Mouse (Mus musculus): ENCODE data around the gene Samd5. TPM values are rescaled to one million over a fixed set of nuclear protein-coding genes. Genes with fewer than 3 reads are reported as not detected.

Samd5 gene
- polyA plus RNA-seq, 1 experiment from 2014 or later, result 1.5 TPM

- Histone ChIP-seq H3K4me3 (no peak overlapping the region), H3K36me3 (no peaks in the 10 kb centered on the region), H3K27ac (no peak overlapping the region), H3K9me3 (replicated peaks) (no peaks in the 10 kb centered on the region), H3K27me3 (ENCODE audit: low read depth, poor library complexity, severe bottlenecking) (no peaks in the 10 kb centered on the region), H3K4me1 (peaks cover 2% of the 10 kb centered on the region; the same call in 1 of the 2 replicates)
- no peak for DNase-seq (ENCODE audit: low spot score)
- WGBS, result 95% methylated on average over 4 of the region's 4 CpGs
These were observed 32.9 kb downstream of the Samd5 start for GRCm38 (mm10) chr10:9642077-9642476.

GRCm38 (mm10) chr10:9640678-9641077, 34.3 kb downstream of the Samd5 start:
- DNase-seq (ENCODE audit: low spot score), result no peak
- Histone ChIP-seq H3K4me3 (no peak overlapping the region), H3K27me3 (ENCODE audit: low read depth, poor library complexity, severe bottlenecking) (no peaks in the 10 kb centered on the region), H3K27ac (no peak overlapping the region), H3K4me1 (peaks cover 2% of the 10 kb centered on the region; the same call in 1 of the 2 replicates), H3K36me3 (no peaks in the 10 kb centered on the region), H3K9me3 (replicated peaks) (no peaks in the 10 kb centered on the region)
- 79% methylated on average over 2 of the region's 2 CpGs for WGBS

- 81% methylated on average over 2 of the region's 2 CpGs for WGBS
- Histone ChIP-seq H3K4me3 (no peak overlapping the region), H3K36me3 (no peaks in the 10 kb centered on the region), H3K9me3 (replicated peaks) (no peaks in the 10 kb centered on the region), H3K4me1 (peaks cover 2% of the 10 kb centered on the region; the same call in 1 of the 2 replicates), H3K27ac (no peak overlapping the region), H3K27me3 (ENCODE audit: low read depth, poor library complexity, severe bottlenecking) (no peaks in the 10 kb centered on the region)
- no peak for DNase-seq (ENCODE audit: low spot score)
These were observed 35.0 kb downstream of the Samd5 start for GRCm38 (mm10) chr10:9640056-9640455.

- H3K27ac ChIP-seq, result no peak overlapping the region
- DNase-seq (ENCODE audit: low spot score), result no peak
- 60% methylated on average over 1 of the region's 1 CpGs for WGBS
These were observed 49.7 kb downstream of the Samd5 start for GRCm38 (mm10) chr10:9625356-9625755.

GRCm38 (mm10) chr10:9621926-9622688, 52.9 kb downstream of the Samd5 start:
- Histone ChIP-seq H3K9me3 (replicated peaks) (no peaks in the 10 kb centered on the region), H3K4me3 (no peak overlapping the region), H3K27ac (no peak overlapping the region), H3K27me3 (ENCODE audit: low read depth, poor library complexity, severe bottlenecking) (no peaks in the 10 kb centered on the region), H3K36me3 (no peaks in the 10 kb centered on the region), H3K4me1 (no peaks in the 10 kb centered on the region; the same call in 1 of the 2 replicates)
- DNase-seq (ENCODE audit: low spot score), result no peak
- 85% methylated on average over 3 of the region's 3 CpGs for WGBS

More at GRCm38 (mm10) chr10:9625356-9625755, 49.7 kb downstream of the Samd5 start:
- no peaks in the 10 kb centered on the region for H3K27me3 ChIP-seq (ENCODE audit: low read depth, poor library complexity, severe bottlenecking)
- H3K36me3 ChIP-seq, result no peaks in the 10 kb centered on the region
- no peak overlapping the region for H3K4me3 ChIP-seq
- no peaks in the 10 kb centered on the region for H3K9me3 ChIP-seq (replicated peaks)
- peaks cover 4% of the 10 kb centered on the region; the same call in 1 of the 2 replicates for H3K4me1 ChIP-seq

- Histone ChIP-seq H3K27me3 (ENCODE audit: low read depth, poor library complexity, severe bottlenecking) (no peaks in the 10 kb centered on the region), H3K4me1 (no peaks in the 10 kb centered on the region), H3K27ac (no peak overlapping the region), H3K9me3 (replicated peaks) (no peaks in the 10 kb centered on the region), H3K4me3 (no peak overlapping the region), H3K36me3 (no peaks in the 10 kb centered on the region)
- no peak for DNase-seq (ENCODE audit: low spot score)
- 48% methylated on average over 1 of the region's 1 CpGs for WGBS
These were observed 54.0 kb downstream of the Samd5 start for GRCm38 (mm10) chr10:9621055-9621454.

- Histone ChIP-seq H3K4me1 (no peaks in the 10 kb centered on the region), H3K9me3 (replicated peaks) (no peaks in the 10 kb centered on the region), H3K27ac (no peak overlapping the region), H3K27me3 (ENCODE audit: low read depth, poor library complexity, severe bottlenecking) (no peaks in the 10 kb centered on the region), H3K36me3 (no peaks in the 10 kb centered on the region), H3K4me3 (no peak overlapping the region)
- DNase-seq (ENCODE audit: low spot score), result no peak
These were observed 60.0 kb downstream of the Samd5 start for GRCm38 (mm10) chr10:9615009-9615408.

- no peak overlapping the region for H3K4me3 ChIP-seq
- no peak overlapping the region for H3K27ac ChIP-seq
- no peak for DNase-seq (ENCODE audit: low spot score)
- WGBS, result 94% methylated on average over 4 of the region's 4 CpGs
- H3K36me3 ChIP-seq, result no peaks in the 10 kb centered on the region
- H3K4me1 ChIP-seq, result no peaks in the 10 kb centered on the region
- H3K9me3 ChIP-seq (replicated peaks), result no peaks in the 10 kb centered on the region
- H3K27me3 ChIP-seq (ENCODE audit: low read depth, poor library complexity, severe bottlenecking), result no peaks in the 10 kb centered on the region
These were observed 66.2 kb downstream of the Samd5 start for GRCm38 (mm10) chr10:9608854-9609253.

- WGBS, result 91% methylated on average over 2 of the region's 2 CpGs
- Histone ChIP-seq H3K36me3 (no peaks in the 10 kb centered on the region), H3K27ac (no peak overlapping the region), H3K4me3 (no peak overlapping the region), H3K27me3 (ENCODE audit: low read depth, poor library complexity, severe bottlenecking) (no peaks in the 10 kb centered on the region), H3K4me1 (no peaks in the 10 kb centered on the region), H3K9me3 (replicated peaks) (no peaks in the 10 kb centered on the region)
- no peak for DNase-seq (ENCODE audit: low spot score)
These were observed 67.9 kb downstream of the Samd5 start for GRCm38 (mm10) chr10:9607155-9607554.

- Histone ChIP-seq H3K27ac (no peak overlapping the region), H3K4me3 (no peak overlapping the region), H3K27me3 (ENCODE audit: low read depth, poor library complexity, severe bottlenecking) (no peaks in the 10 kb centered on the region), H3K4me1 (no peaks in the 10 kb centered on the region), H3K36me3 (no peaks in the 10 kb centered on the region), H3K9me3 (replicated peaks) (no peaks in the 10 kb centered on the region)
- no peak for DNase-seq (ENCODE audit: low spot score)
- WGBS, result 95% methylated on average over 5 of the region's 5 CpGs
These were observed 69.4 kb downstream of the Samd5 start for GRCm38 (mm10) chr10:9605635-9606034.

- H3K4me3 ChIP-seq, result no peak overlapping the region
- H3K9me3 ChIP-seq (replicated peaks), result no peaks in the 10 kb centered on the region
- no peak for DNase-seq (ENCODE audit: low spot score)
- no peak overlapping the region for H3K27ac ChIP-seq
- no peaks in the 10 kb centered on the region for H3K4me1 ChIP-seq
- 83% methylated on average over 5 of the region's 5 CpGs for WGBS
- no peaks in the 10 kb centered on the region for H3K27me3 ChIP-seq (ENCODE audit: low read depth, poor library complexity, severe bottlenecking)
- H3K36me3 ChIP-seq, result no peaks in the 10 kb centered on the region
These were observed 71.7 kb downstream of the Samd5 start for GRCm38 (mm10) chr10:9603290-9603689.

GRCm38 (mm10) chr10:9602845-9603244, 72.2 kb downstream of the Samd5 start:
- 89% methylated on average over 5 of the region's 5 CpGs for WGBS
- no peaks in the 10 kb centered on the region for H3K9me3 ChIP-seq (replicated peaks)

GRCm38 (mm10) chr10:9602389-9602788, 72.6 kb downstream of the Samd5 start:
- WGBS, result 93% methylated on average over 4 of the region's 4 CpGs

More at GRCm38 (mm10) chr10:9602845-9603244, 72.2 kb downstream of the Samd5 start:
- Histone ChIP-seq H3K27me3 (ENCODE audit: low read depth, poor library complexity, severe bottlenecking) (no peaks in the 10 kb centered on the region), H3K4me1 (no peaks in the 10 kb centered on the region), H3K27ac (no peak overlapping the region), H3K4me3 (no peak overlapping the region), H3K36me3 (no peaks in the 10 kb centered on the region)
- DNase-seq (ENCODE audit: low spot score), result no peak

More at GRCm38 (mm10) chr10:9602389-9602788, 72.6 kb downstream of the Samd5 start:
- DNase-seq (ENCODE audit: low spot score), result no peak
- Histone ChIP-seq H3K27ac (no peak overlapping the region), H3K4me3 (no peak overlapping the region), H3K9me3 (replicated peaks) (no peaks in the 10 kb centered on the region), H3K4me1 (no peaks in the 10 kb centered on the region), H3K36me3 (no peaks in the 10 kb centered on the region), H3K27me3 (ENCODE audit: low read depth, poor library complexity, severe bottlenecking) (no peaks in the 10 kb centered on the region)
